ENCODE assay signal across 19 mouse cellular contexts in the genomic region with DNA sequence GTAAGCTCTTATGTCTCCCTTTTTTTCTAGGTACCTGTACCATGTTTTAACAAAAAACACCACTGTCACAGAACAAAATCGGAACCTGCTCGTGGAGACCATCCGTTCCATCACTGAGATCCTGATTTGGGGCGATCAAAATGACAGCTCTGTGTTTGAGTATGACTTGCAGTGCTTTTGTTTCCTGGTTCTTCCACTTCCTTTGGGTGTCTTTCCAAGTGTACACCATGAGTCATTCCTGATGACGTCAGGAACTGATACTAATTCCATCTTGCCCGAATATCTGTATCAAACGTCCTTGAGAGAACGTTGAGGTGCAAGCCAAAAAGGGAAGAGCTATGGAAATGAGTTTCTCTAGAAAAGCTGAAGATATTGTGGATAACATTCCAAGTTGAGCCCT. TPM values are rescaled to one million over a fixed set of nuclear protein-coding genes. Genes with fewer than 3 reads are reported as not detected.
DNase-seq lines count a peak whose midpoint lies in the region; ATAC-seq and TF ChIP-seq lines count a peak whose summit lies in the region.
"Had no signal": no experiment of that assay in that cellular context is flagged by ENCODE, and none has a peak within 500 bp of the region (broad histone marks: within the 10 kb centered on the region; RNA-seq: fewer than 3 reads in every experiment).

No protein-coding gene starts in this region.

- ATAC-seq in frontal cortex, adult (ENCODE audit: low TSS enrichment), result peak; percentile 45
- ATAC-seq in heart, postnatal 0 days (ENCODE audit: insufficient read depth, low read depth), result no peak; the same call in 1 of the 2 replicates
- 0 out of 2 replicates have a peak, but pooled peaks have one; percentile 53 for ATAC-seq in stomach, postnatal 0 days (ENCODE audit: low FRiP score, low TSS enrichment)
- ATAC-seq: forebrain, embryonic 16.5 days; intestine, embryonic 15.5 days had no signal

- H3K27ac ChIP-seq in heart, postnatal 0 days (ENCODE audit: low read depth), result no peak overlapping the region
- H3K27ac ChIP-seq in stomach, postnatal 0 days (replicated peaks), result no peak overlapping the region
- H3K27ac ChIP-seq: embryonic facial prominence, embryonic 12.5 days; heart, adult 2 months; hindbrain, embryonic 10.5 days; hindbrain, embryonic 14.5 days; intestine, embryonic 15.5 days had no signal

- 49% methylated on average over 8 of the region's 8 CpGs for WGBS in heart, postnatal 0 days
- WGBS in stomach, postnatal 0 days, result 68% methylated on average over 8 of the region's 8 CpGs

- no peaks in the 10 kb centered on the region for H3K9me3 ChIP-seq in heart, postnatal 0 days (replicated peaks; ENCODE audit: control insufficient read depth, low read length)
- H3K9me3 ChIP-seq in stomach, postnatal 0 days (ENCODE audit: control insufficient read depth, low read length), result no peaks in the 10 kb centered on the region
- H3K9me3 ChIP-seq: embryonic facial prominence, embryonic 12.5 days; heart, embryonic 13.5 days; hindbrain, embryonic 10.5 days; intestine, embryonic 15.5 days had no signal

- no peak overlapping the region for H3K4me2 ChIP-seq in heart, postnatal 0 days (ENCODE audit: low read depth, low read length)
- H3K4me2 ChIP-seq in stomach, postnatal 0 days (replicated peaks; ENCODE audit: low read depth), result no peak overlapping the region
- H3K4me2 ChIP-seq: embryonic facial prominence, embryonic 12.5 days; heart, embryonic 13.5 days; hindbrain, embryonic 14.5 days; intestine, embryonic 15.5 days had no signal

- no peak for DNase-seq in frontal cortex, postnatal 14 days (ENCODE audit: low spot score in 2 of 2)
- DNase-seq in heart, postnatal 0 days (ENCODE audit: low spot score), result peak; percentile 27
- DNase-seq in heart, postnatal 4 days, result no peak
- peak; percentile 77 for DNase-seq in NIH3T3 (ENCODE audit: low read depth)
- no peak for DNase-seq in stomach, postnatal 0 days (ENCODE audit: low spot score)
- no peak for DNase-seq in urinary bladder, adult 2 months (ENCODE audit: low spot score)
- DNase-seq: cerebellum, adult 11 months; cerebellum, adult 8-10 months; cerebellum, postnatal 14 days; gastrocnemius, postnatal 10 days; heart, adult 2 months; kidney, adult 18-20 months had no signal

- no peak for TF ChIP-seq EP300 in heart, postnatal 0 days (IDR thresholded peaks at IDR 0.05; ENCODE audit: low read depth)
- TF ChIP-seq EP300 in stomach, postnatal 0 days (optimal IDR thresholded peaks at IDR 0.05), result no peak

- no peak overlapping the region for H3K4me3 ChIP-seq in heart, postnatal 0 days (ENCODE audit: low read depth, low read length)
- H3K4me3 ChIP-seq in stomach, postnatal 0 days (ENCODE audit: low read depth, low read length), result no peak overlapping the region
- H3K4me3 ChIP-seq: embryonic facial prominence, embryonic 12.5 days; heart, adult 2 months; heart, embryonic 13.5 days; hindbrain, embryonic 10.5 days; intestine, embryonic 15.5 days had no signal

- no peak overlapping the region for H3K9ac ChIP-seq in heart, postnatal 0 days (replicated peaks; ENCODE audit: low read depth, low read length)
- no peak overlapping the region for H3K9ac ChIP-seq in stomach, postnatal 0 days (ENCODE audit: low read length)
- H3K9ac ChIP-seq: embryonic facial prominence, embryonic 12.5 days; heart, embryonic 13.5 days; hindbrain, embryonic 14.5 days; intestine, embryonic 15.5 days had no signal

- TF ChIP-seq CTCF in heart, postnatal 0 days (IDR thresholded peaks at IDR 0.05; ENCODE audit: low read depth), result no peak
- TF ChIP-seq CTCF in stomach, postnatal 0 days (IDR thresholded peaks at IDR 0.05; ENCODE audit: low read depth), result no peak

- H3K36me3 ChIP-seq in heart, postnatal 0 days (replicated peaks; ENCODE audit: control insufficient read depth, insufficient read depth, low read length), result peaks cover 12% of the 10 kb centered on the region; the same call in 1 of the 2 replicates
- H3K36me3 ChIP-seq in stomach, postnatal 0 days (ENCODE audit: control insufficient read depth, insufficient read depth, low read length), result peaks cover 5% of the 10 kb centered on the region; the same call in 1 of the 2 replicates
- H3K36me3 ChIP-seq: intestine, embryonic 15.5 days had no signal

- peaks cover 13% of the 10 kb centered on the region for H3K4me1 ChIP-seq in heart, postnatal 0 days (ENCODE audit: control insufficient read depth, insufficient read depth)
- no peaks in the 10 kb centered on the region for H3K4me1 ChIP-seq in stomach, postnatal 0 days (replicated peaks; ENCODE audit: control insufficient read depth, insufficient read depth)
- H3K4me1 ChIP-seq: embryonic facial prominence, embryonic 12.5 days; hindbrain, embryonic 10.5 days; intestine, embryonic 15.5 days had no signal

- no peaks in the 10 kb centered on the region for H3K27me3 ChIP-seq in heart, postnatal 0 days (ENCODE audit: control insufficient read depth, insufficient read depth, low read length)
- H3K27me3 ChIP-seq in stomach, postnatal 0 days (ENCODE audit: control insufficient read depth, insufficient read depth, low read length), result no peaks in the 10 kb centered on the region
- H3K27me3 ChIP-seq: embryonic facial prominence, embryonic 12.5 days; heart, embryonic 13.5 days; intestine, embryonic 15.5 days had no signal

RNA-seq across cellular contexts. Expression of a gene that starts 14.9 kb away (rescaled TPM):
- total RNA-seq in heart, postnatal 0 days (2014; rRNA removed; ENCODE audit: low replicate concordance), result 32.0 and 39.6 TPM in 2 replicates
- 36.1 and 37.7 TPM in 2 replicates for polyA plus RNA-seq in heart, postnatal 0 days (2015; fragmentation: Nextera tagmentation; extraction: Ambion mirVana)
- 10 to 100 TPM; 40.5 to 42.2 TPM for total RNA-seq in heart, postnatal 4 days (2021)
- 28.1 and 28.8 TPM in 2 replicates for polyA plus RNA-seq in stomach, postnatal 0 days (2015; fragmentation: Nextera tagmentation; extraction: Ambion mirVana)
- polyA plus RNA-seq in urinary bladder, adult 2 months (2012; rRNA removed), result 10.0 and 12.8 TPM in 2 replicates

RNA-seq across cellular contexts. Expression of a gene that starts 17.1 kb away (rescaled TPM):
- 41.9 and 76.4 TPM in 2 replicates for total RNA-seq in heart, postnatal 0 days (2014; rRNA removed; ENCODE audit: low replicate concordance)
- polyA plus RNA-seq in heart, postnatal 0 days (2015; fragmentation: Nextera tagmentation; extraction: Ambion mirVana), result 15.0 and 15.6 TPM in 2 replicates
- 10 to 100 TPM; 22.4 to 22.6 TPM for total RNA-seq in heart, postnatal 4 days (2021)
- 23.5 and 24.3 TPM in 2 replicates for polyA plus RNA-seq in stomach, postnatal 0 days (2015; fragmentation: Nextera tagmentation; extraction: Ambion mirVana)
- 32.1 and 35.1 TPM in 2 replicates for polyA plus RNA-seq in urinary bladder, adult 2 months (2012; rRNA removed)

Comparison
In these comparisons a context has a peak if more than half of its experiments do, and no peak if none do; other contexts are left out.
1. DNase-seq: peak in heart, postnatal 0 days (single experiment) and NIH3T3 (single experiment); none in frontal cortex, postnatal 14 days (0 of 2), heart, postnatal 4 days (single experiment), stomach, postnatal 0 days (single experiment) and urinary bladder, adult 2 months (single experiment).